Mouse (Mus musculus) hindbrain, embryonic 11.5 days (tissue): ENCODE measurements at regions not wholly inside any gene's neighbourhood (a gene's known extent, or its start where the extent isn't known, plus 50 kb on each side); places are given as distances from the start of the nearest gene placed in this dataset.

Experiments used
- ATAC-seq: fragments of 200-750 bp; cut with Nextera tagmentation; 2 replicates; pipeline ENCODE4 v1.8.0; 2017; ENCODE audit warnings: mild to moderate bottlenecking, moderate TSS enrichment, moderate library complexity; ENCODE audit not compliant: low FRiP score
- DNase-seq: peaks from one replicate; pipeline ENCODE4 v3.0.0-alpha.2; 2015; ENCODE audit warnings: low spot score
- H3K27ac ChIP-seq: fragments of 300-500 bp; sonication (generic); 2 replicates; pipeline ENCODE4 v1.5.1; 2014; ENCODE audit warnings: mild to moderate bottlenecking, low read depth, low read length
- H3K27me3 ChIP-seq: fragments of 300-500 bp; sonication (generic); 2 replicates; pipeline ENCODE4 v1.6.1; 2014; ENCODE audit warnings: mild to moderate bottlenecking, low read length, moderate library complexity, mixed read lengths; ENCODE audit not compliant: control insufficient read depth, insufficient read depth
- H3K36me3 ChIP-seq: fragments of 300-500 bp; sonication (generic); 2 replicates; pipeline ENCODE4 v1.6.1; 2014; ENCODE audit warnings: mild to moderate bottlenecking, low read length, moderate library complexity, mixed read lengths; ENCODE audit not compliant: control insufficient read depth, insufficient read depth
- H3K4me1 ChIP-seq: fragments of 300-500 bp; sonication (generic); replicated peaks from 2 replicates; pipeline ENCODE4 v1.6.1; 2014; ENCODE audit warnings: low read length, mixed read lengths; ENCODE audit not compliant: control insufficient read depth, insufficient read depth
- H3K4me2 ChIP-seq: fragments of 300-500 bp; sonication (generic); replicated peaks from 2 replicates; pipeline ENCODE4 v1.6.1; 2014; ENCODE audit warnings: mild to moderate bottlenecking, low read depth, low read length
- H3K4me3 ChIP-seq: fragments of 300-500 bp; sonication (generic); 2 replicates; pipeline ENCODE4 v1.5.1; 2014; ENCODE audit warnings: low read depth, low read length
- H3K9ac ChIP-seq: fragments of 300-500 bp; sonication (generic); 2 replicates; pipeline ENCODE4 v1.6.1; 2014; ENCODE audit warnings: low read depth, low read length
- H3K9me3 ChIP-seq: fragments of 300-500 bp; sonication (generic); 2 replicates; pipeline ENCODE4 v1.6.1; 2016; ENCODE audit warnings: low read length; ENCODE audit not compliant: control insufficient read depth
- WGBS: fragments of 180-500 bp; shearing (Covaris S2); extraction: QIAGEN DNeasy Blood & Tissue Kit; methylation state at CpG from one replicate; pipeline ENCODE4 v1.1.7; 2014; 5-methylcytosine and 5-hydroxymethylcytosine counted together

DNA sequence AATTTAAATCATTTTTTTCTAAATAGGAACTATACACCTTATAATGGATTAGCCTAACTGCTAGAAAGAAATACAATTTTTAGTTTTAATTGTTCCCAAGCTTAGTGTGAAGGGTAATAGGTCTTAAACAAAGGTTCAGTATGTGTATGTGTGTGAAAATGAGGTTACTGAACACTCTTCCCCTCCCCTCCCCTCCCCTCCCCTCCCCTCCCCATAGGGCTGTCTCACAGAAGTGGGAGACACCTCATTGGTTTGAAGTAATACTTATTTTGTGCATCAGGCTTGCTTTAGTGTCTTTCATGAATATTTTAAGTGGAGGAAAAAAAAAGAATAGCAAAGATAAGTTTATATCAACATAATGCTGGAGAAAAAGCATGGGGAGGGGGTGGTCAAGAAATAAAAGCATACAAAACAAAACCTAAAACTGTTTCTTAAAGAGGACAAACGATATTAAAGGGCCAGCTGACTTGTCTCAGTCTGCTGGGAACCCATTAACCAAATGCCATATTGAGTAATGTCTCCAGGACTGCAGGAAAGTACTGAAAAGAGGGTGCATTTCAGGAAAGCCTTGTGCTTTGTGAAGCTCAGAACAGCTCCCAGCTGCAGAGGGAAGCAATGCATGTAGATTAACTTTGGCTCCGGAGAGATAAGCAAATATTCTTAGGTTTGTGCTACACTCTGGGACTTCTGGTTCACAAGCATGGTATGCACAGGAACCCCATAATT is 59.2 kb downstream of the Csl start:
- Histone ChIP-seq H3K27ac (no peak overlapping the region), H3K27me3 (no peaks in the 10 kb centered on the region), H3K9ac (no peak overlapping the region), H3K9me3 (no peaks in the 10 kb centered on the region), H3K4me1 (no peaks in the 10 kb centered on the region), H3K36me3 (no peaks in the 10 kb centered on the region), H3K4me3 (no peak overlapping the region), H3K4me2 (no peak overlapping the region)
- ATAC-seq (0 out of 2 replicates have a peak, but pooled peaks have one; percentile 36), DNase-seq (no peak)
- WGBS, result 64% methylated on average over 2 of the region's 2 CpGs
